Mouse (Mus musculus): ENCODE results near the gene Pnma1. TPM values are rescaled to one million over a fixed set of nuclear protein-coding genes. Genes with fewer than 3 reads are reported as not detected.

Pnma1 gene
- polyA plus RNA-seq, 1 experiment from 2014 or later = 5.5 TPM

GRCm38 (mm10) chr12:84176126-84176769 is 28.0 kb upstream of the Pnma1 start:
- ATAC-seq = peak; percentile 48
- H3K9ac ChIP-seq (replicated peaks) = peak overlapping the region; percentile 78
- peaks cover 55% of the 10 kb centered on the region for H3K4me1 ChIP-seq (replicated peaks)
- H3K36me3 ChIP-seq = peaks cover 25% of the 10 kb centered on the region
- peak overlapping the region; percentile 45 for H3K4me3 ChIP-seq (replicated peaks)
- 4% methylated on average over 11 of the region's 13 CpGs for WGBS
- H3K9me3 ChIP-seq = no peaks in the 10 kb centered on the region
- H3K27me3 ChIP-seq = no peaks in the 10 kb centered on the region
- peak overlapping the region; percentile 72 for H3K4me2 ChIP-seq (replicated peaks)
- H3K27ac ChIP-seq = peak overlapping the region; percentile 94

- H3K27ac ChIP-seq = peak overlapping the region; percentile 94
- peaks cover 49% of the 10 kb centered on the region for H3K4me1 ChIP-seq (replicated peaks)
- H3K9ac ChIP-seq (replicated peaks) = peak overlapping the region; percentile 78
- H3K4me2 ChIP-seq (replicated peaks) = peak overlapping the region; percentile 72
- H3K9me3 ChIP-seq = no peaks in the 10 kb centered on the region
- WGBS = 2% methylated on average over 20 of the region's 20 CpGs
- H3K4me3 ChIP-seq (replicated peaks) = peak overlapping the region; percentile 45
- peaks cover 29% of the 10 kb centered on the region for H3K36me3 ChIP-seq
- no peaks in the 10 kb centered on the region for H3K27me3 ChIP-seq
- peak; percentile 84 for ATAC-seq
Measured at GRCm38 (mm10) chr12:84175659-84176061, 27.4 kb upstream of the Pnma1 start.

GRCm38 (mm10) chr12:84174871-84175270 is 26.6 kb upstream of the Pnma1 start:
- Histone ChIP-seq H3K27ac (no peak overlapping the region), H3K27me3 (no peaks in the 10 kb centered on the region), H3K9ac (replicated peaks) (peak overlapping the region; percentile 78; the same call in 1 of the 2 replicates), H3K4me3 (replicated peaks) (no peak overlapping the region), H3K4me2 (replicated peaks) (no peak overlapping the region), H3K36me3 (peaks cover 29% of the 10 kb centered on the region), H3K4me1 (replicated peaks) (peaks cover 41% of the 10 kb centered on the region), H3K9me3 (no peaks in the 10 kb centered on the region)
- 88% methylated on average over 6 of the region's 6 CpGs for WGBS
- peak; percentile 9; the same call in 1 of the 2 replicates for ATAC-seq

GRCm38 (mm10) chr12:84174190-84174811 is 26.0 kb upstream of the Pnma1 start:
- no peak overlapping the region for H3K27ac ChIP-seq
- no peaks in the 10 kb centered on the region for H3K27me3 ChIP-seq
- H3K9ac ChIP-seq (replicated peaks) = no peak overlapping the region
- no peak overlapping the region for H3K4me2 ChIP-seq (replicated peaks)
- H3K4me1 ChIP-seq (replicated peaks) = peaks cover 39% of the 10 kb centered on the region
- H3K36me3 ChIP-seq = peaks cover 29% of the 10 kb centered on the region
- no peak overlapping the region for H3K4me3 ChIP-seq (replicated peaks)
- 90% methylated on average over 9 of the region's 9 CpGs for WGBS
- H3K9me3 ChIP-seq = no peaks in the 10 kb centered on the region
- ATAC-seq = no peak

- H3K36me3 ChIP-seq = peaks cover 31% of the 10 kb centered on the region
Measured at GRCm38 (mm10) chr12:84173309-84173915, 25.1 kb upstream of the Pnma1 start.

GRCm38 (mm10) chr12:84172862-84173261 is 24.6 kb upstream of the Pnma1 start:
- 91% methylated on average over 17 of the region's 17 CpGs for WGBS

More at GRCm38 (mm10) chr12:84173309-84173915, 25.1 kb upstream of the Pnma1 start:
- H3K4me3 ChIP-seq (replicated peaks) = no peak overlapping the region
- no peaks in the 10 kb centered on the region for H3K9me3 ChIP-seq
- H3K4me1 ChIP-seq (replicated peaks) = peaks cover 35% of the 10 kb centered on the region
- no peak overlapping the region for H3K9ac ChIP-seq (replicated peaks)
- no peak overlapping the region for H3K27ac ChIP-seq
- no peak overlapping the region for H3K4me2 ChIP-seq (replicated peaks)
- WGBS = 97% methylated on average over 13 of the region's 13 CpGs
- no peak for ATAC-seq
- H3K27me3 ChIP-seq = no peaks in the 10 kb centered on the region

GRCm38 (mm10) chr12:84172216-84172615 is 23.9 kb upstream of the Pnma1 start:
- 94% methylated on average over 3 of the region's 3 CpGs for WGBS
- no peak for ATAC-seq
- Histone ChIP-seq H3K27me3 (no peaks in the 10 kb centered on the region), H3K9me3 (no peaks in the 10 kb centered on the region), H3K27ac (no peak overlapping the region), H3K4me3 (replicated peaks) (no peak overlapping the region), H3K36me3 (peaks cover 31% of the 10 kb centered on the region), H3K4me2 (replicated peaks) (no peak overlapping the region), H3K4me1 (replicated peaks) (peaks cover 24% of the 10 kb centered on the region), H3K9ac (replicated peaks) (no peak overlapping the region)

More at GRCm38 (mm10) chr12:84172862-84173261, 24.6 kb upstream of the Pnma1 start:
- Histone ChIP-seq H3K9me3 (no peaks in the 10 kb centered on the region), H3K36me3 (peaks cover 31% of the 10 kb centered on the region), H3K27me3 (no peaks in the 10 kb centered on the region), H3K27ac (no peak overlapping the region), H3K4me1 (replicated peaks) (peaks cover 30% of the 10 kb centered on the region), H3K4me2 (replicated peaks) (no peak overlapping the region), H3K4me3 (replicated peaks) (no peak overlapping the region), H3K9ac (replicated peaks) (no peak overlapping the region)
- no peak for ATAC-seq

- Histone ChIP-seq H3K4me2 (replicated peaks) (no peak overlapping the region), H3K4me3 (replicated peaks) (no peak overlapping the region), H3K9me3 (no peaks in the 10 kb centered on the region), H3K27ac (no peak overlapping the region), H3K9ac (replicated peaks) (no peak overlapping the region), H3K36me3 (peaks cover 31% of the 10 kb centered on the region), H3K4me1 (replicated peaks) (peaks cover 8% of the 10 kb centered on the region), H3K27me3 (no peaks in the 10 kb centered on the region)
- 92% methylated on average over 10 of the region's 10 CpGs for WGBS
- no peak for ATAC-seq
Measured at GRCm38 (mm10) chr12:84170610-84171009, 22.3 kb upstream of the Pnma1 start.

GRCm38 (mm10) chr12:84165631-84166373 is 17.5 kb upstream of the Pnma1 start:
- Histone ChIP-seq H3K36me3 (0 out of 2 replicates have a peak, but pooled peaks cover 2% of the 10 kb centered on the region), H3K9ac (replicated peaks) (no peak overlapping the region), H3K9me3 (no peaks in the 10 kb centered on the region), H3K4me1 (replicated peaks) (peaks cover 4% of the 10 kb centered on the region; the same call in 1 of the 2 replicates), H3K27me3 (no peaks in the 10 kb centered on the region), H3K4me2 (replicated peaks) (no peak overlapping the region), H3K4me3 (replicated peaks) (no peak overlapping the region), H3K27ac (no peak overlapping the region)
- no peak for ATAC-seq
- 76% methylated on average over 8 of the region's 8 CpGs for WGBS

- ATAC-seq = no peak
- Histone ChIP-seq H3K4me1 (replicated peaks) (peaks cover 4% of the 10 kb centered on the region; the same call in 1 of the 2 replicates), H3K27me3 (no peaks in the 10 kb centered on the region), H3K36me3 (peaks cover 23% of the 10 kb centered on the region), H3K27ac (no peak overlapping the region), H3K4me3 (replicated peaks) (no peak overlapping the region), H3K9ac (replicated peaks) (no peak overlapping the region), H3K4me2 (replicated peaks) (no peak overlapping the region), H3K9me3 (no peaks in the 10 kb centered on the region)
- WGBS = 81% methylated on average over 11 of the region's 11 CpGs
Measured at GRCm38 (mm10) chr12:84163586-84164110, 15.4 kb upstream of the Pnma1 start.

GRCm38 (mm10) chr12:84163133-84163532 is 14.8 kb upstream of the Pnma1 start:
- ATAC-seq = no peak
- no peaks in the 10 kb centered on the region for H3K9me3 ChIP-seq
- peaks cover 4% of the 10 kb centered on the region; the same call in 1 of the 2 replicates for H3K4me1 ChIP-seq (replicated peaks)
- H3K4me2 ChIP-seq (replicated peaks) = no peak overlapping the region
- no peak overlapping the region for H3K9ac ChIP-seq (replicated peaks)
- H3K27me3 ChIP-seq = no peaks in the 10 kb centered on the region
- no peak overlapping the region for H3K4me3 ChIP-seq (replicated peaks)
- peaks cover 26% of the 10 kb centered on the region for H3K36me3 ChIP-seq
- H3K27ac ChIP-seq = no peak overlapping the region
- WGBS = 85% methylated on average over 9 of the region's 9 CpGs

Data from midbrain, embryonic 13.5 days (tissue).